Mouse (Mus musculus): Measurements from ENCODE around the gene 1700092M07Rik.
"Not testable (repeated sequence)": the region's sequence is repeated elsewhere in the genome, so short reads cannot be mapped to it uniquely, and the experiment has no call there.

Gene 1700092M07Rik

DNA sequence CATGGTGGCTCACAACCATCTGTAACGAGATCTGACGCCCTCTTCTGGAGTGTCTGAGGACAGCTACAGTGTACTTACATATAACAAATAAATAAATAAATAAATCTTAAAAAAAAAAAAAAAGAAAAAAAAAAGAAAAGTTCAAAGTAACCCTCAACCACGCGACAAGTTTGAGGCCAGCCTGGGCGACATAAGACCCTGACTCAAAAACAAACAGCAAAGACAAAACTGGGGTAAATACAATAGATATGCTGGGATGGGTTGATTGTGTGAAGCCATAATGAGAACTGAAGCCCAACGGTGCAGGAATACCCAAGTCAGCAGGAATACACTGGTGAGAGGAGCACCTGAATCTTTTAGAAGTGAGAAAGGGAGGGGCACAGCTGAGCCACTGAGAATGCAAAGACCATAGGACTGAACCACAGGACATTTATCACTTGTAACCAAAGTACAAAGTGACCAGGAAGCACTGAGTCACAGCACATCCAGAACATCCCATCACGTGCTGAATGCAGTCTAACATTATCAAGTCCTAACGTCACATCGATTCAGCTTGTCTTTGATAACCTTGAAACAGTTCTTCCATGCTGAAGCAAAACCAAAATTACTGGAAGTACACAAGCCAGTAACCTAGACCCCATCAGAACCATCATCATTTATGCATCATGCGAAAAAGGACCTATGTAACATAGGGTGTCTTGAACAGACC lies 23.6 kb upstream of the 1700092M07Rik start:
- no peak for DNase-seq (ENCODE audit: low spot score)

DNA sequence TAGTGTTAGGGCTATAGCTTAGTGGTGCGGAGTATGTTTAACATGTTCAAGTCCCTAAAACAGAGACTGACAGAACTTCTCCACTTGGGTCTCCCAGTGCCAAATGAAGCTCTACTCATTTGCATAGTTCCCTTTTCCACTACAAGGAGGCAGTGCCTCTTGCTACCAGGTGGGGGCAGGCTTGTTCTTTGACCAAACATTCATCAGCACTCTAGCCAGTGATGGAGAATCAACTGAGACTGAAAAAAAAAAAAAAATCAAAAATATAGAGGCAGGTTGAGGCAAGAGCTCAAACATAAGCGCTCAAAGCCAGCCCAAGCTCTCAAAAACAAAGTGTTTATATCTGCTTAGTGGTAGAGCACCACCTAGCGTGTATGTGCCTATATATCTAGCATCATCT lies 22.2 kb upstream of the 1700092M07Rik start:
- DNase-seq (ENCODE audit: low spot score) = peak; percentile 77

DNA sequence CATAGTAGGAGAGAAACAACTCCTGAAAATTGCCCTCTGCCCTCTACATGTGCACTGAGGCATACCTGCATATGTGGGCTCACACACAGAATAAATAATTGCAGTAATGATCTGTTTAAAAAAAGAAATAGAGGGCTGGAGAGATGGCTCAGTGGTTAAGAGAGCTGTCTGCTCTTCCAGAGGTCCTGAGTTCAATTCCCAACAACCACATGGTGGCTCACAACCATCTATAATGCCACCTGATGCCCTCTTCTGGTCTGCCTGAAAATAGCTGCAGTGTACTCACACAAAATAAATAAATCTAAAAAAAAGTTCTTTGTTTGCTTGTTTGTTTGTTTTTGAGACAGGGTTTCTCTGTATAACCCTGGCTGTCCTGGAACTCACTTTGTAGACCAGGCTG lies 21.5 kb upstream of the 1700092M07Rik start:
- not testable (repeated sequence) for DNase-seq (ENCODE audit: low spot score)

DNA sequence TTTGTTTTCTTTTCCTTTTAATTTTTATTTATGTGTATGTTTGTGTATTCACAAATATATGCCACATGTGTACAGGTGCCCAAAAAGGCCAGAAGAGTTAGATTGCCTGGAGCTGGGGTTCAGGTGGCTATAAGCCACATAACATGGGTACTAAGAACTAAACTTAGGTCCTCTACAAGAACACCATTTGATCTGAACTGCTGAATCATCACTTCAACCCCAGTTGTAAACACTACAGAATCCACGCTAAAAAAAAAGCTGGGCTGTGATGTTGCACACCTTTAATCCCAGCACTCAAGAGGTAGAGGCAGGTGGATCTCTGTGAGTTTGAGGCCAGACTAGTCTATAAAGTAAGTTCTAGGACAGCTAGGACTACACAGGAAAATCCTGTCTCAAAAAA lies 19.1 kb upstream of the 1700092M07Rik start:
- no peak for DNase-seq (ENCODE audit: low spot score)

DNA sequence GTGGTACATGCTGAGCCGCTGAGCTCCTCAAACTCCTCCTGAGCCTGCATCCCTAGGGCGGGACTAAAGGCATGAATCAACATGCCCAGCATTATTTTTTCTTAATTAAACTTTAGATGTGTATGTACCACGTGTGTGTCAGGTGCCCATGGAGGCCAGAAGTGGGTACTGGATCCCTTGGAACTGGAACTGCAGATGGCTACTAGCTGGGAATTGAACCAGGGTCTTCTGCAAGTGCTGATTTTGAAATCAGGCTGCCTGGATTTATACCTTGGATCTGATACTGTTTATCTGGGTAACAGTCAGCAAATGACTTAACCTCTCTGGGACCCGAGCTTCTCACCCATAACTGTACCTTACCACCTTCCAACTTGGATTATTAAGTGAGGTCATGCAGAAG lies 18.5 kb upstream of the 1700092M07Rik start:
- no peak for DNase-seq (ENCODE audit: low spot score)

DNA sequence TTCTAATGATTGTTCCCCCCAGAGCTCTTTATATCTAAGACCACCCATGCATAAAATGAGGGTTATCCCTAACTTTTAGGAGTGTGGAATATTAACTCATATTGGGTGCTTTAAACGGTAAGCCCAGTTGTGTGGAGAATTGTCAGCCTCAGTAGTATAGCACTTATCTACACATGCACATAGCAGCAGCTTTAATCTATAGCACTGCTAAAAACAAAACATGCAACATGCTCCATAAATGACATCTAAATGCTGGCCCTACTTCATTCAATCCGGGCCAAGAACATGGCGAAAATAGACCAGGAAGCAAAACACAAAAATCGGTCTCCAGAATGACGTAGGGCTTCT lies 18.0 kb upstream of the 1700092M07Rik start:
- no peak for DNase-seq (ENCODE audit: low spot score)

DNA sequence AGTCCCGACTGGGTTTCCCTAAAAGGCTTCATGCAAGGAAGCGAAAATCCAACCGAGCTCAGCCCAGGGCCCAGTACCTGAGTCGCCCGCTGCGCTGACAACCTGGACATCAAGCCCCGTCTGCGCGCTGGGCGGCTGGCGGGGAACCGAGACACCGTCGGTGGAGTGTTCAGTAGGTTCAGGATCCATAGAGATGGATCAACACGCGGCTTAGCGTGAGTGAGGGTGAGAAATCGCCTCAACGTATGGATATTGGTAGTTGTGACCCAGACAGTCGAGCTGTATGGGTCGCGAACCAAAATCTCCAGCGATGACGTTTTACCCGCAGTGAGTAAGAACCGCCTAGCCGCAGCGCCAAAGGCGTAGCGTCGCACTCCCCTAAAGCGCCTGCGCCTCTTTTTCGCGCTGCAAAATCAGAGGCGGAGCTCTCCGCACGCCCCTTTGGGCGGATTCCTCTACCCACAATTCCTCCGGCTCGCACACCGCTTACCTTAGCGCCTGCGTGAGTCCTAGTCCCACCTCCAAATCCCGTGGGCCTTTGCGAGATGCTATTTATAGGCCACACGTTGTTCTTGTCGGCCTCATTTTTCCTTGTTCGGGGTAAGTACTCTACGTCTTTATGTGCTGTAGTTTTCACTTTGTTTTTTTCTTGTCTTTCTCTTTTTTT lies 17.5 kb upstream of the 1700092M07Rik start, which contains the start of gene Slc3a2:
TSS of gene Slc3a2 (minus strand) at position 463 of the 667 bp plus-strand sequence.
- DNase-seq (ENCODE audit: low spot score) = peak; percentile 96

DNA sequence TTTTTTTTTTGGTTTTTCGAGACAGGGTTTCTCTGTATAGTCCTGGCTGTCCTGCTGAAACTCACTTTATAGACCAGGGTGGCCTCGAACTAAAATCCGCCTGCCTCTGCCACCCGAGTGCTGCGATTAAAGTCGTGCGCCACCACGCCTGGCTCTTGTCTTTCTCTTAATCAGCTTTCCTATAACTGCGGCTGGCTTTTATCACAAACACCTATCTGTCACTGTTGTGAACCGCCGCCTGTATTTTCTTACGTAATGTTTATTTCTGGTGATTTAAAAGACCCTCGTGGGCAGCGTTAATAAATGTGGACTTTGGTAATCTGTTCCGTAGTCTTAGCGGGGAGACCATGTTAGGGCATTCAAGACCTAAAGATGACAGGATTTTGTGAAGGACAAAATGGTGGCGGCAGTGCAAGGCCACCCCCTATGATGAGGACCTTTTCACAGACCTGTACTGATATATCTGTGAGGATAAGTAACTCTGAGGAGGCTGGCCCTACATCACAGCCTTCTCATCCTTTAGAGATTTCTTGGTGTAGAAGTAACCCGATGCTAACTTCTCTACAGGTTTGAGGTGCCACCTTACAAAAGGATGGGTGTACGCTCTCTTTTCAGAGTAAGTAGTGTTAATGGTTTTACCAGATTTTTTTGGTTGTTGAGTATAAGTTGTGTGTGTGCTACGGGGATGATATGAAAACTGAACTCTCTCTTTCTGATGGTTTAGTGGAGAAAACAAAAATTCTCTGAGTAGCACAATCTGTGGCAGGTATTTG lies 16.8 kb upstream of the 1700092M07Rik start:
- DNase-seq (ENCODE audit: low spot score) = peak; percentile 37

DNA sequence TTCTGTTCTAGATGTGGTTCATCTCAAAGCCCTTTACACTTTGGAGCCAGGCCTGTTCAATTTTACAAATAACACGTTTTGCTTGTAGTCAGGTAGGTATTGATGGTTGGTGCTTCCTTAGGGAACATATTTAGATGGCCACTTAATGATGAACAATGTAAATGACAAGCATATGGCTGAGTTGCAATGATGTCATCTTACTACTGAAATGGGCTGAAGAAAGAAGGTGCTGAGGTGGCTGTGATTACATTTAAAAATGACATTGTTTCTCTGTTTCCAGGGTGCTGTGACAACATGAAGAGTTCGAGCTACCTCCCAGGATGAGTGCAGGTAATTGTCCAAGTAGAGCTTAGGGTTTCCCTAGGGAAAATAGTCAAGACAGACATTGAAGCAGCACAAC lies 16.1 kb upstream of the 1700092M07Rik start:
- DNase-seq (ENCODE audit: low spot score) = no peak

DNA sequence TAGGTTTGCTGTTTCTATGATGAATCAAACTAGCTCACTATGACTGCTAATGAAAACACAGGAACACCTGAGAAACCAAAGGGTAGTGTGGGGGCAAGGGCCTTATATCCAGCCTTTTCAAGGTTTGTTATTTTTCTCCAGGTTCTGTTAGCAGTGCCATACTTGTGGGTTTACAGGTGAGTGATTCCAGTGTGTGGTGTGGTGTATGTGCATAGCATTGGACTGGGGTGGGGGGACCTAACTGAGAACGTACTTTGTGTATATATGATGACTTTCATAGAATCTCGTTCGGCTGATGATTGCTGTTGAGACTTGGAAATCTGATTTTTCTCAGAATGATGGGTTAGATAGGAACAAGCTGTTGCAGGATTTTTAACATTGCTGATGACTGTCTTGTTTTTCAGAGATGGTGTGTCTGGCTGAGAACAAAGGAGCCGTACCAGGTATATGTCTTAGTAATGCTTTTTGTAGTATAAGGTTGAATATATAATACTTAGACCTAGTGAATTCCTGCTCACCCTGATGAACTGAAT lies 15.4 kb upstream of the 1700092M07Rik start:
- no peak for DNase-seq (ENCODE audit: low spot score)

DNA sequence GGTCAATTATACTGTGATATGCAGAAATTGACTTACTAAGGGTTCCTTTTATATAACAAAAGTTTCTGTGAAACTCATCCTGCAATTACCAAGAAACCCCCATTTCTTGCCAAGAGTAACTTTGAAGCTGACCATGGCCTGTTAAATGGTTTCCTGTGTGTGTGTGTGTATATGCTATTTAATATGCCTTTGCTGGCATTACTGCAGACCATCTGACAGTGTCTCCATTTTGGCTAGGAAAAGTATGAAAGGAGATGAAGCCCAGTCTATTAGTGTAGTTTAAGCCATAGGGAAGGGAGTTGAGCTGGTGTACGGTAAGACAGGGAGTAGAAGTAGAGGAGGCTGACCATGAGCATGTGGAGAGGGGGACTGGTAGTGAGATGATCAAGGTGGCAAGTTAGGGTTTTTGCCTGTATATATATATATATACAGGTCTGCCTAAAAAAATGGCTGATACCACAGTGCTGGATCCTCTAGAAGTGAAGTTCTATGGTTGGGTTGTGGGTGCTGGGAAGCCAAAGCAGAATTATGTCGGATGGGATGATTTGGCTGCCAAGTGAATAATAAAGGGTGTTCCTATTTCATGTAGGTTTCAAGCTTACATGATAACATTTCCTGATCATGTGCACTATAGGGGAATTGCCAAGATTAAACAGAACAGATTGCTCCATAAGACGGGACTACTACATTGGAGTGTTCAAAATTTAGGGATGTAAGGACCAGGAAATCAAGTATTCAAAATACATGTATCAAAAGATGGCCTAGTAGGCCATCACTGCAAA lies 13.7 kb upstream of the 1700092M07Rik start:
- peak; percentile 48 for DNase-seq (ENCODE audit: low spot score)

DNA sequence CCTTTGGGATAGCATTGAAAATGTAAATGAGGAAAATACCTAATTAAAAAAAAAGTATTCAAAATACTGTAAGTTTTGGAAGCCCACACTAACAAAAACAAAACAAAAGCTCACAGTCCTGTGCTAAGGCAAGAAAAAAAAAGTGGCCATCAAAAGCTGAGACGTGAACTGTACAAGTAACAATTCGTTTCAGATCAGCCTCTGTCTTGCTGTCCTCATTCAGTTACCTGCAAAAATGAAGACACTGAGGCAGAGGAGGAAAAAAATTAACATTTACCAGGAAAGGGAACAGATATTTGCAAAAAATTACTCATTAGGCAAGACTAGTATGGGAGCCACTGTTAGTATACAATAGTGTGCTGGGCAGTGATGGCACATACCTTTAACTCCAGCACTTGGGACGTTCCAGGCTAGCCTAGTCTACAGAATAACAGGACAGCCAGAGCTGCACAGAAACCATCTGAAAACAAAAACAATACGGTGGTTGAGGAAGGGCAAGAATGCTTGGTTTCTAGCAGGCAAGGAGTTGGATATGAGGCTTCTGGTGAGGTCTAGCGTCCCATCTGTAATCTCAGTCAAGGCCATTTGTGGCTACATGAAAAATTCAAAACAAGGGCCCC lies 12.9 kb upstream of the 1700092M07Rik start:
- peak; percentile 58 for DNase-seq (ENCODE audit: low spot score)

DNA sequence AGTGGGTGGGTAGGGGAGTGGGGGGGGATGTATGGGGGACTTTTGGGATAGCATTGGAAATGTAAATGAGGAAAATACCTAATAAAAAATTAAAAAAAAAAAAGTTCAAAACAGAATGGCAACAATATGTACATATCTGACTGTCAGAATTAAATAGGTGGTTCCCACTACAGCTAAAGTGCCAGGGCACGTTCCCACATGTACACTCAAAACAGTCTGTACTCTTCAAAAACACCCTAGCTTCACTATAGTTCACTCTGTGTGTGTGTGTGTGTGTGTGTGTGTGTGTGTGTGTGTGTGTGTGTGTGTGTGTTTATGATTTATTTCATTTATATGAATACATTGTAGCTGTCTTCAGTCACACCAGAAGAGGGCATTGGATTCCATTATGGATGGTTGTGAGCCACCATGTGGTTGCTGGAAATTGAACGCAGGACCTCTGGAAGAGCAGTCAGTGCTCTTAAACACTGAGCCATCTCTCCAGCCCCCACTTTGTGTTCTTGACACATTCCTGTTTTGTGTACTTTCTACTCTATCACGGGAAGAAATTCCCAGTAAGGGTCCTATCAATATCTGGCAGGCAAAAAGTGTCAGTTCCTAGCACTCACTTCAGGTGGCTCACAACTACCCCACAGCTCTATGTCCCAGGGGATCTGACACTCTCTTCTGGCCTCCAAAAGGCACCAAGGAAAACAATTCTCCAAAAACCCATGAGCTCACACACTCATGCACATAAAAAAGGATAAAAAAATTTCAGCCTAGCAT lies 12.0 kb upstream of the 1700092M07Rik start:
- not testable (repeated sequence) for DNase-seq (ENCODE audit: low spot score)

DNA sequence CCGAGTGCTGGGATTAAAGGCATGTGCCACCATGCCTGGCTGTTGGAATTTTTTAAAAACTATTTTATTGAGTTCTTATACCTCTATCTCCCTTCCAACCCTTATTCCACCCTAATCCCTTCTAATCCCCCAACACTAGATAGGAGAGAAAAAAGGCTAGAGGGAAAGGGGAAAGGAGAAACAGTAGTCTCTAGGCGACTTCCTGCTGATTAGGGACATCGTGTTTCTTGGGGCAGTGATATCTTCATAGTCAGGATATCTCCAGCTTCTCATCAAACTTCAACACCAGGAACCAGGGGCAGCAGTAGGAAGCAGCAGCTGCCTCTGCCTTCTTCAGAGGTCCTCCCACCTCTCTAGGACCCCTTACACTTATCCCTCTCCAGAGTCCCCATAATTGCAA lies 6.2 kb upstream of the 1700092M07Rik start:
- DNase-seq (ENCODE audit: low spot score) = no peak

DNA sequence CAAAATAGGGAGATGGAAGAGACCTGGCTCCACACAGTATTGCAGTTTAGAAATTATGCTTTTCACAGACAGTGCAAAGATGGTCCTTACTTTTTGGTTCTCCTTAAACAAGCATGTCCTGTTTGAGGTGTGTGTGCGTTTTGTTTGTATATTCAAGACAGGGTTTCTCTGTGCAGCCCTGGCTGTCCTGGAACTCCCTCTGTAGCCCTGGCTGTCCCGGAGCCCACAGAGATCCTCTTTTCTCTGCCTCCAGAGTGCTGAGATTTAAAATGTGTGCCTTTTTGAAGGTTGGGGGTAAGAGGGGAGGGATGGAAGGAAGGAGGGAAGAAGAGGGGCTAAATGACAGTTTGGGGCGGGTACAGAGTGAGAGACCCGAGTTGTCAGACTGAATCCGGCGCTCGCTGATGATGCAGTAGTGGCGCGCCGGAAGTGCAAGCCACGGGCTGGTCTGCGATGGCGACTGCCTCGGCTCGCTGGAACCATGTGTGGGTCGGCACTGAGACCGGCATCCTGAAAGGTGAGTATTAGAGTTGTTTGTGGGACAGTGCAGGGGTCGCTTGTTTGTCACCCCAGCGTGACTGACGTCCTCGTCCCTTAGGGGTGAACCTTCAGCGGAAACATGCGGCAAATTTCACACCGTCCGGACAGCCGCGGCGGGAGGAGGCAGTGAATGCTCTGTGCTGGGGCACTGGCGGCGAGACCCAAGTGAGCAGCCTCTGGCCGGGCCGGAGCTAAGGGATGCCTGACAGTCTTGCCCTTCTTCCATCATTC lies 4.9 kb upstream of the 1700092M07Rik start, which contains the start of gene Wdr74:
TSS of gene Wdr74 (plus strand) at position 439 of the 771 bp plus-strand sequence.
- DNase-seq (ENCODE audit: low spot score) = peak; percentile 96

DNA sequence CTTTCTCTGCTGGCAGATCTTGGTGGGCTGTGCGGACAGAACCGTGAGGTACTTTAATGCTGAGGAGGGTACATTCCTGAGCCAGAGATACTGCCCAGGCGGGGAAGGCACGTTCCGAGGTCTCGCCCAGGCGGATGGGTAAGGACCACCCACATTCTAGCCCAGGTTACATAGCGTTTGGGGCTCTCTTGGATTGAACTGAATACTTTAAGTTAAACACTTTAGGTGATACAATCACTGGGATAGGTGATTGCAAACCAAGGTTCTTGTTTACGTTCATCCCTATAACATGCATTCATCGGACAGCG lies 4.4 kb upstream of the 1700092M07Rik start:
- DNase-seq (ENCODE audit: low spot score) = peak; percentile 53

DNA sequence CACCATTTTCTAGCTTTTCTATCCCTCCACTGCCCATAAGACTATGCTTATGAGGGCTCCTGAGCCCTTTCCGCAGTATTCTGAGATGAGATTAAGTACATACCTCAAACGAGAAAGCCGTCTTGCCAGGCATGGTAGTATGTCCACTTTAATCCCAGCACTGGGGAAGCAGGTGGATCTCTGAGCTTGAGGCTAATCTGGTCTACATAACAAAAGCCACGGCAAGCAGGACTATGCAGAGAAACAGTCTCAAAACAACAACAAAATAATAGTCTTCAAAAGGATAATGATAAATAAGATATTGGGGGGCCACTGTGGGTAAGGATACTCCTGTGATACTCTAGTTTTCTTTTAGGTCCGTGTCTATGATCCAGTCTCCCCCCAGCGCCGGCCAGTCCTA lies 1.6 kb upstream of the 1700092M07Rik start:
- no peak for DNase-seq (ENCODE audit: low spot score)

DNA sequence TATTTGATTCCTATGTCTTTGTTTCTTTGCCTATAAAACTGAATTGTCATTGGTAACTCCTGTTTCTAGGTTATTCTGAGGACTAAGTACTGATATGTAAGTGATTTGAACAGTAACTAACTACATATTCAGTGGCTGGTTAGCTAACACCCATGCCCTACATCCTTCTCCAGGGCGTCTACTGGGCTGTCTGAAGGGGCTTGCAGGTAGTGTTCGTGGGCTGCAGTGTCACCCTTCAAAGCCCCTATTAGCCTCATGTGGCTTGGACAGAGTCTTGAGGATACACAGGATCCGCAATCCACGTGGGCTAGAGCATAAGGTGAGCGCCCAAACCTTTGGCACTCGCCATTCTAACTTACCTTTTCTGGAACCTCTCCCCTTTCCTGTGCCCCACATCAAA lies 872 bp upstream of the 1700092M07Rik start:
- no peak for DNase-seq (ENCODE audit: low spot score)

DNA sequence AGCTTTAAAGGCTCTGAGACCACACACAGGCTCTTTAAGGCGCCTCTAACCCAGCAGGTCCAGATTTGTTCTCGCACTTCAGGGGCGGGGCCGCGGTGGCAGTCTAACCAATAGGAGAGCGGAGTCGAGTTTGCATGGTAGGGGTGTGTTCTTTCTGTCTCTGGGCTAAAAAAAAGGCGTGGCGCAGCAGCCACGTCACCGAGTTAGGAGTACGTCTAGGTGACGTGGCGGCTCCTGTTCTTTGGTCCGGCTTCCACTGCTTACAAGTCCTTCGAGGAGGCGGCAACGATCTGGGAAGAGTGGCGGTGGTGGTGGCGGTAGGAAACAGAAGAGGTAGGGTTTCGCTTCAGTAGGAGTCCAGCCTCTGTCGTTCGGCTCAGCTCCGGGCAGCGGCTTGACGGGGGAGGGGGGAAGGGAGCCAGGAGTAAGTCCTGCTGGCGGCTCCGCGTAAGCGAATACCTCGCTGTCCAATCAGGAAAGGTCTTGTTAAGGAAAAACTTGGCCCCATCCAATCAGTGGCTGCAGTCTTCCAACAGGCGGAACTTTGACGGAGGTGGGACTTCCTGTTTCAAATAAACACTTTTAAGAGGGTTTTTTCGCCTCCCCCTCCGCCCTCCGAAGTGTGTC lies 838 bp downstream of the 1700092M07Rik start, which contains the start of gene Stx5a:
TSS of gene Stx5a (plus strand) at position 171 of the 627 bp plus-strand sequence.
- peak; percentile 98 for DNase-seq (ENCODE audit: low spot score)

Data from embryo, embryonic 10 days (tissue).